Mouse (Mus musculus): ENCODE measurements around the gene Slc15a4. TPM values are rescaled to one million over a fixed set of nuclear protein-coding genes. Genes with fewer than 3 reads are reported as not detected.

Slc15a4 gene
- polyA plus RNA-seq, 1 experiment from 2014 or later, result 11.3 TPM

- H3K4me2 ChIP-seq (ENCODE audit: low read depth, low read length), result peak overlapping the region; percentile 90
- no peaks in the 10 kb centered on the region for H3K27me3 ChIP-seq (ENCODE audit: insufficient read depth, low read length)
- ATAC-seq, result peak; percentile 93
- TF ChIP-seq CTCF (IDR thresholded peaks at IDR 0.05; ENCODE audit: low read depth), result no peak
- peak; percentile 83 for TF ChIP-seq EP300 (IDR thresholded peaks at IDR 0.05; ENCODE audit: low read depth)
- no peaks in the 10 kb centered on the region for H3K9me3 ChIP-seq (ENCODE audit: low read length)
- DNase-seq, result peak; percentile 96
- H3K9ac ChIP-seq (replicated peaks), result peak overlapping the region; percentile 98
- H3K27ac ChIP-seq (ENCODE audit: low read depth), result peak overlapping the region; percentile 95
- no peaks in the 10 kb centered on the region for H3K36me3 ChIP-seq (replicated peaks; ENCODE audit: insufficient read depth, low read length)
- H3K4me3 ChIP-seq (ENCODE audit: low read depth, low read length), result peak overlapping the region; percentile 97
- H3K4me1 ChIP-seq (ENCODE audit: insufficient read depth), result peaks cover 40% of the 10 kb centered on the region
- WGBS (ENCODE audit: insufficient replicate concordance), result 3% methylated on average over 78 of the region's 91 CpGs
Measured at GRCm38 (mm10) chr5:127616884-127617635, 15.6 kb downstream of the Slc15a4 start.

DNA sequence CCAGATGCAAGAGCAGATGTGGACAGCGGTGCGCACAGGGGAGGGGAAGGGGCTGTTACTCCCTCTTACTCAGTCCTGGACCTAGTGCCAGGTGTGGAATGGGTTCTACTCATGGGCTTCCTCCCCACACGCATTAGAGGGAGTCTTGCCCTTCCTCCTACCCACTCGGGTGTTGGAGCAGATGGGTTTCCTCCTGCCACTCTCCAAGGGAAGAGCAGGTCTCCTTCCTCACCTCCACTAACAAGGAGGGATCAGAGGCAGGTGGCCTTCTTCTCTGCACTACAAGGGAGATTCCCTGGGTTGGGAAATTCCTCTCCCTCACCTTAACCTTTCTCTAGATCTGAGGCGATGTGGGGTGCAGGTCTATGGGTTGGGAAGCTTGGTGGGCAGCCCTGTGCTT lies 16.5 kb downstream of the Slc15a4 start:
- Histone ChIP-seq H3K4me2 (ENCODE audit: low read depth, low read length) (peak overlapping the region; percentile 90), H3K27me3 (ENCODE audit: insufficient read depth, low read length) (no peaks in the 10 kb centered on the region), H3K4me1 (ENCODE audit: insufficient read depth) (peaks cover 49% of the 10 kb centered on the region), H3K4me3 (ENCODE audit: low read depth, low read length) (peak overlapping the region; percentile 97), H3K9ac (replicated peaks) (peak overlapping the region; percentile 98), H3K9me3 (ENCODE audit: low read length) (no peaks in the 10 kb centered on the region), H3K36me3 (replicated peaks; ENCODE audit: insufficient read depth, low read length) (no peaks in the 10 kb centered on the region), H3K27ac (ENCODE audit: low read depth) (peak overlapping the region; percentile 95)
- WGBS (ENCODE audit: insufficient replicate concordance), result 4% methylated on average over 5 of the region's 5 CpGs
- no peak for TF ChIP-seq CTCF (IDR thresholded peaks at IDR 0.05; ENCODE audit: low read depth)
- no peak for TF ChIP-seq EP300 (IDR thresholded peaks at IDR 0.05; ENCODE audit: low read depth)
- DNase-seq (peak; percentile 32), ATAC-seq (no peak)

GRCm38 (mm10) chr5:127615459-127615858 lies 17.2 kb downstream of the Slc15a4 start:
- H3K9me3 ChIP-seq (ENCODE audit: low read length), result no peaks in the 10 kb centered on the region
- H3K4me1 ChIP-seq (ENCODE audit: insufficient read depth), result peaks cover 52% of the 10 kb centered on the region
- H3K9ac ChIP-seq (replicated peaks), result peak overlapping the region; percentile 98
- TF ChIP-seq CTCF (IDR thresholded peaks at IDR 0.05; ENCODE audit: low read depth) (no peak), EP300 (IDR thresholded peaks at IDR 0.05; ENCODE audit: low read depth) (no peak)
- peak overlapping the region; percentile 90 for H3K4me2 ChIP-seq (ENCODE audit: low read depth, low read length)
- no peaks in the 10 kb centered on the region for H3K27me3 ChIP-seq (ENCODE audit: insufficient read depth, low read length)
- no peak for DNase-seq
- H3K36me3 ChIP-seq (replicated peaks; ENCODE audit: insufficient read depth, low read length), result no peaks in the 10 kb centered on the region
- H3K4me3 ChIP-seq (ENCODE audit: low read depth, low read length), result peak overlapping the region; percentile 97
- no peak for ATAC-seq
- peak overlapping the region; percentile 95 for H3K27ac ChIP-seq (ENCODE audit: low read depth)
- 43% methylated on average over 3 of the region's 3 CpGs for WGBS (ENCODE audit: insufficient replicate concordance)

DNA sequence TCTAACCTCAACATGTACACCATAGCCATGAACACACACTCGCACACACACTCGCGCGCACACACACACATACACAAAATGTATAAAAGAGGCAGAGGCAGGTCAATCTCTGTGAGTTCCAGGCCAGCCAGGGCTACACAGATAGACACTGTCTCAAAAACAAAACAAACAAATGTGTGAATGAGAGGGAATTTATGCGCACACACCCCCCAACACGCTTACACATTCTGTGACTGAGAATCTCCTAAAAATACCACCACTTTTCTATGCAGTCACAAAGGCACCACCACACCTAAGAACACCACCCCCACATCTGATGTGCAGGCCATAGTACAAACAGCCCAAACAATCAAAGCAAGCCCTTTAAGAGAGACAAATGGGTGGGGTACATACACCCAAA lies 20.3 kb downstream of the Slc15a4 start:
- ATAC-seq (no peak), DNase-seq (no peak)
- H3K4me1 ChIP-seq (ENCODE audit: insufficient read depth), result peaks cover 64% of the 10 kb centered on the region

DNA sequence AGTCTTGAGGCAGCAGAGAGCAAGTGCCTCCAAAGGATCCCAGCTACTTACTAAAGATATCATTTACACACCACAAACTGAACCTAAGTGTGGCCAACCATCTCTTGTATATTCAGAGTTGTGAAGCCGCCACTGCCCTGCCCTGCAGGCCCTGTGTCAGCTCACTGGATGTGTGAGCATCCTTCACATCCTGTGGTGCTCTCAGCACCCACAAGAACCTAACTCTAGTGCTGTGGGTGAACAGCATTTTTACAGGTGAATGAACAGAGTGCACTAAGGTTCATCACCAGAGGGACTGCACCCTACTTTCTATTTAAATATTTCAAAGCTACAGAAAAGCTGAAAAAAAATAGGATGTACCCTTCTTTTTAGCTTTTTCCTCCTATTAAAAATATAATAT lies 20.8 kb downstream of the Slc15a4 start:
- Histone ChIP-seq H3K4me3 (ENCODE audit: low read depth, low read length) (no peak overlapping the region), H3K4me2 (ENCODE audit: low read depth, low read length) (peak overlapping the region; percentile 49; the same call in 1 of the 2 replicates), H3K27me3 (ENCODE audit: insufficient read depth, low read length) (no peaks in the 10 kb centered on the region), H3K4me1 (ENCODE audit: insufficient read depth) (peaks cover 64% of the 10 kb centered on the region), H3K36me3 (replicated peaks; ENCODE audit: insufficient read depth, low read length) (peaks cover 17% of the 10 kb centered on the region), H3K27ac (ENCODE audit: low read depth) (peak overlapping the region; percentile 91), H3K9ac (replicated peaks) (peak overlapping the region; percentile 53), H3K9me3 (ENCODE audit: low read length) (no peaks in the 10 kb centered on the region)
- no peak for TF ChIP-seq EP300 (IDR thresholded peaks at IDR 0.05; ENCODE audit: low read depth)
- no peak for TF ChIP-seq CTCF (IDR thresholded peaks at IDR 0.05; ENCODE audit: low read depth)
- DNase-seq (no peak), ATAC-seq (no peak)
- WGBS (ENCODE audit: insufficient replicate concordance), result 58% methylated on average over 1 of the region's 1 CpGs

More for the DNA sequence above, 20.3 kb downstream of the Slc15a4 start:
- Histone ChIP-seq H3K4me2 (ENCODE audit: low read depth, low read length) (0 out of 2 replicates have a peak overlapping the region, but pooled peaks have one; percentile 49), H3K36me3 (replicated peaks; ENCODE audit: insufficient read depth, low read length) (peaks cover 13% of the 10 kb centered on the region), H3K4me3 (ENCODE audit: low read depth, low read length) (no peak overlapping the region), H3K27ac (ENCODE audit: low read depth) (peak overlapping the region; percentile 91), H3K27me3 (ENCODE audit: insufficient read depth, low read length) (no peaks in the 10 kb centered on the region), H3K9ac (replicated peaks) (no peak overlapping the region), H3K9me3 (ENCODE audit: low read length) (no peaks in the 10 kb centered on the region)
- TF ChIP-seq CTCF (IDR thresholded peaks at IDR 0.05; ENCODE audit: low read depth) (no peak), EP300 (IDR thresholded peaks at IDR 0.05; ENCODE audit: low read depth) (no peak)
- 86% methylated on average over 6 of the region's 6 CpGs for WGBS (ENCODE audit: insufficient replicate concordance)

GRCm38 (mm10) chr5:127610787-127611509 lies 21.7 kb downstream of the Slc15a4 start:
- H3K4me3 ChIP-seq (ENCODE audit: low read depth, low read length), result no peak overlapping the region
- peak overlapping the region; percentile 49 for H3K4me2 ChIP-seq (ENCODE audit: low read depth, low read length)
- 19% methylated on average over 6 of the region's 6 CpGs for WGBS (ENCODE audit: insufficient replicate concordance)
- H3K27me3 ChIP-seq (ENCODE audit: insufficient read depth, low read length), result no peaks in the 10 kb centered on the region
- DNase-seq, result peak; percentile 83
- TF ChIP-seq CTCF (IDR thresholded peaks at IDR 0.05; ENCODE audit: low read depth) (no peak), EP300 (IDR thresholded peaks at IDR 0.05; ENCODE audit: low read depth) (0 out of 2 replicates have a peak, but pooled peaks have one; percentile 42)
- H3K27ac ChIP-seq (ENCODE audit: low read depth), result peak overlapping the region; percentile 91
- no peaks in the 10 kb centered on the region for H3K9me3 ChIP-seq (ENCODE audit: low read length)
- ATAC-seq, result peak; percentile 93
- peaks cover 60% of the 10 kb centered on the region for H3K4me1 ChIP-seq (ENCODE audit: insufficient read depth)
- H3K36me3 ChIP-seq (replicated peaks; ENCODE audit: insufficient read depth, low read length), result peaks cover 24% of the 10 kb centered on the region
- peak overlapping the region; percentile 53 for H3K9ac ChIP-seq (replicated peaks)

Data from liver, postnatal 0 days (tissue).